Mouse (Mus musculus): ENCODE data around the gene Smg5.

GRCm38 (mm10) chr3:88324951-88325405, 11.1 kb upstream of the Smg5 start, which contains the start of gene Glmp:
- TF ChIP-seq ZNF384 (IDR thresholded peaks at IDR 0.05; ENCODE audit: low read depth, low read length) (no peak), HCFC1 (IDR thresholded peaks at IDR 0.05; ENCODE audit: borderline replicate concordance, insufficient read depth, low read length) (no peak)

All from ES-E14 (cell line).